Mouse (Mus musculus) neutrophil, adult 5-6 weeks (primary cell): Measurements from ENCODE around the gene Olfr872. TPM values are rescaled to one million over a fixed set of nuclear protein-coding genes. Genes with fewer than 3 reads are reported as not detected.
"Not testable (repeated sequence)": the region's sequence is repeated elsewhere in the genome, so short reads cannot be mapped to it uniquely, and the experiment has no call there.

Source experiments
- ATAC-seq: fragments of 151-379, 151-347 bp; 2 replicates; pipeline ENCODE4 v1.8.0; 2017; ENCODE audit warnings: mild to moderate bottlenecking, moderate TSS enrichment; ENCODE audit not compliant: insufficient number of reproducible peaks, poor library complexity, low FRiP score, severe bottlenecking; ENCODE audit errors: extremely low read depth
- total RNA-seq: library from RNA; stranded (forward); fragments of 200-1000 nt; gene quantifications from 2 replicates; pipeline ENCODE4 v1.2.3, GENCODE M21; 2017

The Olfr872 gene
- not detected in 2 replicates for total RNA-seq

- ATAC-seq, result no peak
Measured at GRCm38 (mm10) chr9:20236819-20237218, at the start of gene Olfr872. Gene Olfr872, plus strand, starts transcription at chr9:20237119.

- no peak for ATAC-seq
Measured at GRCm38 (mm10) chr9:20202131-20202530, 34.8 kb upstream of the Olfr872 start.

GRCm38 (mm10) chr9:20203413-20203984, 33.4 kb upstream of the Olfr872 start:
- ATAC-seq, result not testable (repeated sequence)

- ATAC-seq, result no peak
Measured at GRCm38 (mm10) chr9:20210812-20211211, 26.1 kb upstream of the Olfr872 start.

- ATAC-seq, result no peak
Measured at GRCm38 (mm10) chr9:20211477-20211876, 25.4 kb upstream of the Olfr872 start.

GRCm38 (mm10) chr9:20211907-20212306, 25.0 kb upstream of the Olfr872 start, which contains the start of gene Olfr871:
Gene Olfr871, plus strand, starts transcription at chr9:20212207.
- no peak for ATAC-seq

- ATAC-seq, result no peak
Measured at GRCm38 (mm10) chr9:20237378-20237777, 459 bp downstream of the Olfr872 start.

- ATAC-seq, result no peak
Measured at GRCm38 (mm10) chr9:20282051-20282450, 45.1 kb downstream of the Olfr872 start, which contains the start of gene Olfr39. Gene Olfr39, plus strand, starts transcription at chr9:20282351.

GRCm38 (mm10) chr9:20295562-20295961, 58.6 kb downstream of the Olfr872 start:
- ATAC-seq, result not testable (repeated sequence)

- ATAC-seq, result no peak
Measured at GRCm38 (mm10) chr9:20298232-20298631, 61.3 kb downstream of the Olfr872 start, which contains the start of gene Olfr873. Gene Olfr873, plus strand, starts transcription at chr9:20298532.

Other genes starting within 250 kb of the Olfr872 start
- not detected in 2 replicates for gene Olfr866, start 209.1 kb upstream of the Olfr872 start, total RNA-seq
- gene Olfr867, start 179.6 kb upstream of the Olfr872 start, total RNA-seq, result not detected in 2 replicates
- not detected in 2 replicates for gene Olfr868, start 138.5 kb upstream of the Olfr872 start, total RNA-seq
- gene Olfr869, start 108.1 kb upstream of the Olfr872 start, total RNA-seq, result not detected in 2 replicates
- not detected in 2 replicates for gene Olfr870, start 63.1 kb upstream of the Olfr872 start, total RNA-seq
- gene Olfr871, start 24.9 kb upstream of the Olfr872 start, total RNA-seq, result not detected in 2 replicates
- not detected in 2 replicates for gene Olfr39, start 45.2 kb downstream of the Olfr872 start, total RNA-seq
- gene Olfr873, start 61.4 kb downstream of the Olfr872 start, total RNA-seq, result not detected in 2 replicates
- 0.35 TPM in 1 of 2 replicates, not detected in the other for gene Olfr18, start 99.0 kb downstream of the Olfr872 start, total RNA-seq
- 2.3 and 2.7 TPM in 2 replicates for gene Zfp560, start 148.1 kb downstream of the Olfr872 start, total RNA-seq
- gene Zfp26, start 223.0 kb downstream of the Olfr872 start, total RNA-seq, result 37.8 and 56.6 TPM in 2 replicates